Mouse (Mus musculus) CH12F3 (cell line): ENCODE data around the gene Taar8b.

Source experiments
- in situ Hi-C: fragments of 300-500 bp; cut with MboI; formaldehyde crosslinking; loops from 2 replicates; pipeline ENCODE4 v1.14.3; 2020; ENCODE audit warnings: low sequenced_read_pairs

The Taar8b gene

GRCm38 (mm10) chr10:24052039-24052438 lies 40.1 kb downstream of the Taar8b start:
- in situ Hi-C loops, result no loop called here

- in situ Hi-C loops, result no loop called here
Observed at GRCm38 (mm10) chr10:24049210-24049609, 42.9 kb downstream of the Taar8b start, which contains the start of gene Taar7f. Gene Taar7f, plus strand, starts transcription at chr10:24049510.
